Mouse (Mus musculus): ENCODE data around the gene Gna15. TPM values are rescaled to one million over a fixed set of nuclear protein-coding genes. Genes with fewer than 3 reads are reported as not detected.
A peak's percentile ranks its signal among the peaks of the same experiment; 100 is the strongest.

Gene Gna15
- total RNA-seq, 1 experiment from 2014 or later = 40.2 TPM

DNA sequence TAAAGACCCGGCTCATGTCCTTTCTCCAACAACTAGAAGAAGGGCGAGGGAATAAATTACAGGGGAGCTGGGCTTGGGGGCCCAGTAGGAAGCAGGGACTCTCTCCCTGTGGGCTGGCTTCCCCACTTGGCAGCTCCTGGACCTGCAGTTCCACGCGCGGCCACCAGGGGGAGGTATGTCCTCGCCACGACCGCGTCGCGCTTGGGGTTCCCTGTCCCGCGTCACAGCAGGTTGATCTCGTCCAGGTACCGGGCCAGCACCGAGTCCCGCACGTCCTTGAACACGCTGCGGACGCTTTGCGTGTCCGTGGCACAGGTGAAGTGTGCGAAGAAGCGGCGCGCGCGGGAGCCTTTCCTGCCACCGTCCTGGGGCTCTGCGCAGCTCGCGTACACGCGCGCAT lies 21.4 kb downstream of the Gna15 start:
- ATAC-seq (replicated peaks in 1 of 2; ENCODE audit: insufficient read depth in 1 of 2, low FRiP score in 2 of 2, low TSS enrichment in 1 of 2, low read depth in 1 of 2, poor library complexity in 2 of 2, severe bottlenecking in 2 of 2) = peak; percentile 58 to 63

DNA sequence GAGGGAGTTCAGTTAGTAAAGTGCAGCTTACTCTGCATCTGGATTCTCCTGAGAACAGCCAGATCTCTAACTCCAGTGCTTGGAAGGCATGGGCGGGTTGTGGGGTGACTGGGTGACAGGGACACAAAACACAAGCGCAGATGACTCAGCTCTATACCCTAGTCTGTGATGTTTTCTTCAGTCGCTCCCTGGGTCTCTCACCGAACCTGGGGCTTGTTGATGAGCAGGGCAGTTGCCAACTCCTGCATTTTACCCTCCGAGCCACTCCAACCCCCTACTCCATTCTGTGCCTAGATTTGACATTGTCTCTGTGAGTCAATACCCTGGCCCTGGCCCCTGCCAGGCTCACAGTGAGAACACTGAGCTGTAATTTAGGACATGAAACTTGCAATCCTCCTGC lies 22.2 kb downstream of the Gna15 start:
- no peak for ATAC-seq (replicated peaks in 1 of 2; ENCODE audit: insufficient read depth in 1 of 2, low FRiP score in 2 of 2, low TSS enrichment in 1 of 2, low read depth in 1 of 2, poor library complexity in 2 of 2, severe bottlenecking in 2 of 2)

DNA sequence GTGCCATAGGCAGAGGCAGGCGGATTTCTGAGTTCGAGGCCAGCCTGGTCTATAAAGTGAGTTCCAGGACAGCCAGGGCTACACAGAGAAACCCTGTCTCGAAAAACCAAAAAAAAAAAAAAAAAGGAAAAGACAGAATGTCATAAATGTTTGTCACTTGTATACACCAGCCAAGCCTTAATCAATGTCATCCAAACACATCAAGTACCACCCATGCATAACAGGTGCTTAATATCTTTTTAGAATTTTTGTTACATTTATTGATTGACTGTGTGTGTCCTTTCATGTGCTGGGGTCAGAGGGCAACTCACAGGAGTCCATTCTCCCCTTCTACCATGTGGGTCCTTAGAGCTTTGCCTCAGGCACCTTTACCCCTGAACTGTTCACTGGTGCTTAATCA lies 24.0 kb downstream of the Gna15 start, which contains the start of gene S1pr4:
Gene S1pr4 (minus strand): TSS at position 101 of the 400 bp plus-strand sequence.
- ATAC-seq (replicated peaks in 1 of 2; ENCODE audit: insufficient read depth in 1 of 2, low FRiP score in 2 of 2, low TSS enrichment in 1 of 2, low read depth in 1 of 2, poor library complexity in 2 of 2, severe bottlenecking in 2 of 2) = no peak

DNA sequence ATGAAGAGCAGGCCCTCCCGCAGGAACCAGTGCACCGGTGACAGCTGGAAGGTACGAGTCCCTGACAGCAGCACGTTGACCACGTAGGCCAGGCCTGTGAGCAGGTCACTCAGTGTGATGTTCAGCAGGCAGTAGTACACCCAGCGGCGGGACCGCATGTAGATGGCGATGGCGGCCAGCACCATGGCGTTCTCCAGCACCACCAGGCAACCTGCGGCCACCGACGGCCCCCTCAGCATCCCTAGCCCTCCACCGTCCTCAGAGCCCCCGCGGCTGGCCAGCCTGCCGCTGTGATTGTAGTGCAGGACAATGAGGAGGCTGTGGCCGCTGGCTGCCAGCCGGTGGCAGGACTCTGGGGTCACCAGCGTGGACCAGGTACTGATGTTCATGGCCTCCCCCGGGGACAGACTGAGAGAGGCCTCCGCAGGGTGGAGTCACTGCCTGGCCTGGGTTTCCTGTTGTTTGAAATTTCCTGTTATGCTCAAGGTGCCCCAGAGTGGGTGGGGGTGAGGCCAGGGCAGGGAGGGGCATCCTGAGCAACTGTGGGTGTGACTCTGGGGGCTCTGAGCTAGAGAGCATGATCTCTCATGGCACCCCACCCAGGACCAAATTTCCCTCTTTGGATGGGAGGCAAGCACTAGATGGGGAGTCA lies 24.6 kb downstream of the Gna15 start:
- peak; percentile 25 to 36 for ATAC-seq (replicated peaks in 1 of 2; ENCODE audit: insufficient read depth in 1 of 2, low FRiP score in 2 of 2, low TSS enrichment in 1 of 2, low read depth in 1 of 2, poor library complexity in 2 of 2, severe bottlenecking in 2 of 2)

DNA sequence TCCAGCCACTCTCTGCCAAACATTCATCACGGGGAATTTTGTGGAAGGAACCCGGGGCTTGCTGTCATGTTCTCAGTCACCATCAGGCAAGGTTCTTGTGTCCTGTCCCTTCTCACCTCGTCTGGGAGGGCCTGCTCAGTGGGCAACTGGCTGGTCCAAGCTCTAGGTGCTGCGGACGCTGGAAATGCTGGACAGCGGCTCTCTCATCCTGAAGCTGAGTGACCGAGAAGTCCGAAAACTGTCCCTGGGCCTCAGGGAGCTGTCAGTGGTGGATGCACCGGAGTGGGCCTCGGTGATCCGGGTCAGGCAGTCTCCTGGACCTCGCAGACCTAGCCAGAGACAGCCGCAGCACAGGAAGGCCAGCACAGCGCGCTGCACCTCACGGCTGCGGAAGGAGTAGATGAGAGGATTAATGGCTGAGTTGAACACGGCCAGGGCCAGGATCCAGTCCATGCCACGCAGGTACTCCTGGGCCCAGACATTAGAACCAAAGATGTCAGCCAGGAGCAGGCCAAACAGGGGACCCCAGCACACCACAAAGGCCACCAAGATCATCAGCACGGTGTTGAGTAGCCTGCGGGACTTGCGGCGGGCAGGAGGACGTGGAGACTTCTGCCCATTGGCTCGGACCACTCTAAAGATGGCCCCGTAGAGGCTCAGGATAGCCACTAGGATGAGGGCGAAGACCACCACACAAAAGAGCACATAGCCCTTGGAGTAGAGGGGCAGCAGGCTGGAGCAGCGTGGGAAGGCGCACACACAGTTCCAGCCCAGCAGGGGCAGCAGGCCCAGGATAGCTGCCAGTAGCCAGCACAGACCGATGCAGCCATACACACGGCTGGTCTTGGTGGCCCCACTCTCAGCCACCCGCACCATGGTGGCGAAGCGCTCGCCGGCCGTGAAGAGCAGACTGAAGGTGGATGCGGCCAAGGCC lies 25.4 kb downstream of the Gna15 start:
- peak in 1 of 2 experiments; percentile 11; a peak in 1 of 4 replicates for ATAC-seq (replicated peaks in 1 of 2; ENCODE audit: insufficient read depth in 1 of 2, low FRiP score in 2 of 2, low TSS enrichment in 1 of 2, low read depth in 1 of 2, poor library complexity in 2 of 2, severe bottlenecking in 2 of 2)

DNA sequence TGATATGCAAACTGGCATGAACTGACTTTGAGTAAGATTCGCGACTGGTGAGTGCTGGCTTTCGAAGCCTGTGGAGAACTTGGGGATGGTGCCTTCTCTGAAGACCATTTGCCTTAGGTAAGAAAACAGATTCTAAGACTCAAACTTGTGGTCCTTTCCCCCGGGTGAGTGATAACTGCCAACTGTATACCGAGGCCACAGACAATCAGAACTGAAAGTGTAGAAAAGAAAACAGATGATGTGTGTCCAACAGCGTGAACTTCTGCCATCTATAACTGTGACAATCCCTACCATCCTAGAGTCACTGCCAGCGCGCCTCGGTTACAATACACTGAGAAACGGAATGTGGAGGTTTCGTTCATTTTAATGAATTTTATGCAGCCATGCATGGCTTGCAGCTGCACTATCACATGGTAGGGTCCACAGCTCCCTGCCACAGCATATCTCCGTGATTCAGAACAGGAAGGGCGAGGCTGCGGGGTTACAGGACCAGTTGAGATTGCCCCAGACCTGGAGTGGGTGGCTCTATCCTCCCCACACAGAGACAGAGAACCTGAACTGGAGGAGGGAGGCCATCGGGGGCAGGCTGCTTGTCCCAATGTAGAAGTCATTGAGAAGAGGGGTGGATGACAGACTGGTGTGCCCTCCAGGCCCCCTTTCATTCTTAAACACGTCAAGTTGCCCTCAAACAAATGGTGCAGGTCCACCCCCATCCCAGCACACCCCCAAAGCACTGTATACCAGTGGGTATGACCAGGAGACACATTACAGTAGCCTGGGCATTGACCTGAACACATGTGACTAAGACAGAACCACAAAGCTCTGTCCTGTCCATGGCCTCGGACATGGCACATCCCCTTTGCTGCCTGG lies 26.4 kb downstream of the Gna15 start:
- no peak for ATAC-seq (replicated peaks in 1 of 2; ENCODE audit: insufficient read depth in 1 of 2, low FRiP score in 2 of 2, low TSS enrichment in 1 of 2, low read depth in 1 of 2, poor library complexity in 2 of 2, severe bottlenecking in 2 of 2)

DNA sequence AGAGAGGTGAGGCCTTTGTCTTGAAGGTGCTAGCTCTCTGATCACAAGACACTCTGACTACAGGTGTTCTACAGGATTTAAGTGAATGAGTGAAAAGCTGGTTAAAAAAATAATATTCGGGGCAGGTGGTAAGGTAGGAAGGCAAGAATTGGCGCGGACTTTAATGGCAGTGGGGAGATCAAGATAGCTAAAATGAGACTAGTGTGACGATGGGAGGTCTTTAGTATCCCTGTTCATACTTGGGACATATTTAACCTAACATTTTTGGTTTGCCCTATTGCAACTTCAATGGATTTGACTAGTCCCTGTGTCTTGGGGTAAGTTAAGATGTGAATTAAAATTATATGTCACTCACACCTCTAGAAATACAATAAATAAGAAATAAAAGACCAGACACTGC lies 27.1 kb downstream of the Gna15 start:
- ATAC-seq (replicated peaks in 1 of 2; ENCODE audit: insufficient read depth in 1 of 2, low FRiP score in 2 of 2, low TSS enrichment in 1 of 2, low read depth in 1 of 2, poor library complexity in 2 of 2, severe bottlenecking in 2 of 2) = no peak

DNA sequence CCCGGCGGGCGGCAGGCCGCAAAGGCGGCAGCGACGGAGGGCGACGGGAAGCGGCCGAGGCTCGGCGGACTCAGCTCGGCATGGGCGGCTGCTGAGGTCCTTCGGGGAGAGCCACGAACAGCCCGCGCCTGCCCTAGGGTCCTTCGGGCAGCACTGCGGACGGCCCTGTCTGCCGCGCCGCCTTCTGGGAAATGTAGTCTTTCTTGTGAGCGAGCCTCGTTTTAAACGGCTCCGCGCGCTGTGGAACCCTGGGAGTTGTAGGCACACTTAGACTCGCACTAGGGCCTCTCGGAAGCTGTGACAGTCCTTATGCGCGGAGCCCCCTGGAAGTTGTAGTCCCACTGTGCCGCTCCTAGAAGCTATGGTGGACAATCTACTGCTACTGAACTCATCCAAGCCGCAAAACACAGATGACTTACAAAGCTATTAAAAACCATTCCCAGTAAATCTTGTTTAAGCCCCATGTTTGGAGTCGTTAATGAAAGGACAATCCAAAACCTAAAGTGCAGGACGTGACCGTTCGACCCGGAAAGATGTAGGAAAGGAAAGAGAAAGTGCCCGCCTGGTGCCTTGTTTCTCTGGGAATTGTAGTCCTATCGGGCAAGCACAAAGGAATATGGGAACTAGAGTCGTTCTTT lies 27.6 kb downstream of the Gna15 start, which contains the start of gene Ncln:
Gene Ncln (minus strand): TSS at position 129 of the 638 bp plus-strand sequence.
- peak; percentile 82 to 86 for ATAC-seq (replicated peaks in 1 of 2; ENCODE audit: insufficient read depth in 1 of 2, low FRiP score in 2 of 2, low TSS enrichment in 1 of 2, low read depth in 1 of 2, poor library complexity in 2 of 2, severe bottlenecking in 2 of 2)

DNA sequence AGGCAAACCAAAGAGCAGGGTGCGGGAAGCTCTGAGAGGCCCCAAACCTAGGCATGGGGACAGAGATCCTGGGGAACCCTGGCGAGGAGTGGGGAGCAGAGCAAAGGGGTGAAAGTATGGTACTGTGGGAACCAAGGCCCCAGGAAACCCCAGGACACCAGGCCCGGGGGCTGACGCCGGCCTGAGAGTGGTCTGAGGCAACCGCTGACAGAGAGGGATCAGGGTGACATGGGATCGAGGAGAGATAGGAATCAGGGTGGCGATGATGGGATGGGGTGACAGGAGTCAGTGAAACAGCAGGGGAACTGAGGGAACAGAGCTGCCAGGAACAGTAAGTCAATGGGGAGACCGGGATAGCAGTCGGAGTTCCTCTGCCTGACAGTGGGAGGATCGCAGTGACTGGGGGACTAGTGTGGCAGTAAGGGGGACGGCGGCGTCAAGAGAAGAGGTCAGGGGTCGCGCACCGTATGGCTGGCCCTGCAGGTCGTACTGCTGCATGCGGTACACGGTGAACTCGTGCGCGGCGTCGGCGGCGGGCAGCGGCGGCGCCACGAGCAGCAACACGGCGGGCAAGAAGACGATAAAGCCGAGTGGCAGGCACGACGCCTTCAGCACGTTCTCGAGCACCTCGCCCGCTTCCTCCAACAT lies 28.3 kb downstream of the Gna15 start:
- no peak for ATAC-seq (replicated peaks in 1 of 2; ENCODE audit: insufficient read depth in 1 of 2, low FRiP score in 2 of 2, low TSS enrichment in 1 of 2, low read depth in 1 of 2, poor library complexity in 2 of 2, severe bottlenecking in 2 of 2)

DNA sequence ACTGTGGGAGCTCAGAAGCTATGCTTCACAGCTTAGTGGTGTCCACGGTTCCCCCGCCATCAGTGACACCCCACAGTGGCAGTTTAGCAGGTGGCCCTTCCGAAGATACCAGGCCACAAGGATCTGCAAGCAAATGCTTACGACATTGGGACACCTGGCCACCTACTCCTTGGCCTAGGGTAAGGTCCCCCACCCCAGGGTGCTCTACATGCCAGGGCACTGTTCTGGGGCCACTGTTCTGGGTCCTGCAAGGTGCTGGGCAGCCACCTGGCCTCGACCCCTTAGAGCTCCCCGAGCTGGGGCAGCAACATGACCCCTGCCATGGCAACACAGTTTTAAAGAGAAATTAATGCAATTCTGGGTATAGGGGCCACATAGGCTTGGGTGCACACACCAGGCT lies 28.9 kb downstream of the Gna15 start:
- ATAC-seq (replicated peaks in 1 of 2; ENCODE audit: insufficient read depth in 1 of 2, low FRiP score in 2 of 2, low TSS enrichment in 1 of 2, low read depth in 1 of 2, poor library complexity in 2 of 2, severe bottlenecking in 2 of 2) = no peak

DNA sequence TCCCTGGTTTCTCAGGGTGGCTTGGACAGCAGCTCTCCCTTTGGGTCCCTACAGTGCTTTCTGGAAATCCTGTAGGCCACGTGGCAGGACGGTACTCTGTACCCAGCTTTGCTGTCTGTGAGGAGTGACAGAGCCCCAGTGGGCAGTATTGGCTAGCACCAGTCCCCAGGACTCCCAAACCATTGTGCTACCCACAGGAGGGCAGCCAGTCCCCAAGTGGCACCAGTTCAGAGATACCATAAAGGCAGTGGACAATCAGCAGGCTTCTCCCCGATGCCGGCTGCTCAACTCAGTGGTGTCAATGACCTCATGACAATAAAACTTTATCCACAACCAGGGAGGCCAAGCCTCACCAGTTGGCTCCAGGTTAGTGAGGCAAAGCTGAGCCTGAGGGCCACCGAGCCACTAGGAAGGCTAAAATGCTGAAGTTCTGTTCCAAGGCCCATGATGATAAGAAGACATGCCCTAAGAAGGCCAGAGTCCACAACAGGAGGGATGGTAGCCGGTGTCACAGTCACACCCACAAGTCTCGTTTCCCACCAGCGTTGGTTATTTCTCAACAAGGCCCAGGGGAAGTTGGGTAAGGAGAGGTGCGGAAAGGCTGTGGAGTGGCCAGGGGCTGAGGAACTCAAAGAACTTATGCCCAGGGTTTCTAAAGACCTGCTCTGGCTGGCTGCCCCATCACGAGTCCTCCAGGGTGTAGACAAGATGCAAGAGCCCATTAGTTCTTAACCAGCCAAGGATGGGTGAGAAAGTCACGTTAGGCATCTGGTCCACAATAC lies 29.6 kb downstream of the Gna15 start:
- ATAC-seq (replicated peaks in 1 of 2; ENCODE audit: insufficient read depth in 1 of 2, low FRiP score in 2 of 2, low TSS enrichment in 1 of 2, low read depth in 1 of 2, poor library complexity in 2 of 2, severe bottlenecking in 2 of 2) = no peak; a peak in 1 of 4 replicates

DNA sequence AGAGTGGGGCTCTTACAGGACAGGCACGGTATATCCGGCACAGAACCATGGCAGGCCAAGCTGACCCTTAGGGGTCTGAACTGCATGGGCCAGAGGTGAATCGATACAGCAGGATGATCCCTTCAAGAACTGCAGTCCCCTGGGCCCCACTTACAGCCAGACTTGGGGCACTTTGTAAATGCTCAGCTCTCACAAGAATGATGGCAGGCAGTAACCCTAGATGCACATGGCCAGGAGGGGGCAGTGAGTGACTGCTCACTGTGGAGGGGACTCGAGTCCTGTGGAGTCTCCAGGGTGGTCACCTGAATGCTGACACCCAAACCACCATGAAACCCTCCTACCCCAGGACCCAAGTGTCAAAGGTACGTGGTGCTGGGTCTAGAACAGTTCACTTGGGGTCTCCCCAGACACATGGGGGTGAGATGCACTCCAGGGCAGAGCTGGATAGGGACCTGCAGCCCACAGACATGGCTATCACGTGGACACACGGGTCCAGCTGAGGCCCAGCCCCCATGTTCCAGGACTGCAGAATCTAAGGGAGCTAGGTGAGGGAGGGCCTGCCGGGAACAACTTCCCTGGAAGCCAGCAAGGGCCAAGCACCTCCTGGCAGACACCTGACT lies 30.3 kb downstream of the Gna15 start:
- no peak for ATAC-seq (replicated peaks in 1 of 2; ENCODE audit: insufficient read depth in 1 of 2, low FRiP score in 2 of 2, low TSS enrichment in 1 of 2, low read depth in 1 of 2, poor library complexity in 2 of 2, severe bottlenecking in 2 of 2)

DNA sequence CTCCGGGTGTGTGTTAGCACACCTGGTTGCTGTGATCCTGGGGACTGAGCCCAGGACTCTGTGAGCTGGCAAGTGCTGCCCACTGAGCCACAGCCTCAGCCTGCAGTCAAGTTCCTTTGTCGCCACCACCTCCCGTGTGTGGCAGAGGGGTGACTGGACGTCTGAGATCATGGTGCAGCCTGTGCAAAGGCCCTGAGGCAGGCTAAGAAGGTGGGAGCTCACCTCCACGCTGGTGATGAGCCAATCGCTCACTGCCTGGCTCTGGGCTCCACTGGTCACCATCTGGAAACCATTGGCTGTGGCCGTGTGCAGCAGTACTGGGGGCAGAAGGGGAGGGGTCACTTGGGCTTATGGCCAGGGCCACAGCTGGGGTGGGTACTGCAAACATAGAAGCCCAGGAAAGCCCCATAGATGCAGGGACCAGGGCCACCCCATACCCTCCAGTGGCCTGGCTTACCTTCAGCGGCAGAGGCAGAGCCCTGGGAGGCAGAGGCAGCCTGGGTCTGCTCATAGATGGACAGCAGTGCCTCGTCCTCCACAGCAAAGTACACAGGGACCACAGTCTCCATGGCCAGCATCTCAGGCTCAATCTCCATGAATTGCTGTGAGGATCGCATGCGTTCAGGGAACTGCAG lies 31.3 kb downstream of the Gna15 start:
- no peak for ATAC-seq (replicated peaks in 1 of 2; ENCODE audit: insufficient read depth in 1 of 2, low FRiP score in 2 of 2, low TSS enrichment in 1 of 2, low read depth in 1 of 2, poor library complexity in 2 of 2, severe bottlenecking in 2 of 2)

DNA sequence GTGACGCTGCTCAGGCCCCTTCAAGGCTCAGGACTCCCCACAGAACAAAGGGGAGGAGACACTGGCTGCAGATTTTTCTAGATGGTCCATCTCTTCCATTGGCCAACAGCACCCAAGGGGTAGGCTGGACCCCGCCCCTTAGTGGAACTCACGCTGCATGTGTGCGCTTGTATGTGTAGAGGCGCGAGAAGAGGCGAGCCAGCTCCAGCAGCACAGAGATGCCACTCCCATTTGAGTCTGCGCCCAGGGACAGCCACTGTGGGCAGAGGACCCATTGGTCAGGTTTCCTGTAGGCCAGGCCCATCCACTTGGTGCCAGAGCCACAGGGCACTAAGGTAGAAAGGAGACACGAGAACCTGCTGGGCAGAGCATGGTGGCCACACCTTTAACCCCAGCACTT lies 33.0 kb downstream of the Gna15 start:
- no peak for ATAC-seq (replicated peaks in 1 of 2; ENCODE audit: insufficient read depth in 1 of 2, low FRiP score in 2 of 2, low TSS enrichment in 1 of 2, low read depth in 1 of 2, poor library complexity in 2 of 2, severe bottlenecking in 2 of 2)

DNA sequence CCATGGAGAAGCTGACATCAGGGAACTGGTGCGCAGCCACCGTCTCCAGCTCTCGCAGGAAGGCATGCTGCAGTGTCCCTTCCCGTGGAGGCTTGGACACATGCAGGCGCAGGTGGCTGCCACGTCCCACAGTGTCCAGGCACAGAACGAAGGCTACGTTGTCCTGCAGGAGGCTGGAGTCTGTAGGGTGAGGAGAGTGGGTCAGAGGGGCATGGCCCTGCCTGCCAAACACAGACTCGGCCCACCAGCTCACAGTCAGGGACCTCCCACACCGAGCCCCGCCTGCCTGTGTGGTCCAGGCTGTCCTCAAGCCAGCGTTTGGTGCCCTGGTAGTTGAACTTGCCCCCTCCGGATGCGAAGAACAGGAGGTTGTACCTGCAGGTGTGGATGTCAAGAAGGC lies 34.1 kb downstream of the Gna15 start:
- no peak for ATAC-seq (replicated peaks in 1 of 2; ENCODE audit: insufficient read depth in 1 of 2, low FRiP score in 2 of 2, low TSS enrichment in 1 of 2, low read depth in 1 of 2, poor library complexity in 2 of 2, severe bottlenecking in 2 of 2)
